Mouse (Mus musculus) liver, embryonic 14 days (tissue): ENCODE data around the gene Ndufb11. TPM values are rescaled to one million over a fixed set of nuclear protein-coding genes. Genes with fewer than 3 reads are reported as not detected.

Experiments used
- polyA plus RNA-seq: library from polyadenylated mRNA; depleted of rRNA; stranded (reverse); fragments of >200 nt; gene quantifications from 2 replicates; pipeline ENCODE4 v1.2.3, GENCODE M21; 2012; rRNA removed

Ndufb11 gene
- polyA plus RNA-seq = 91.7 and 98.5 TPM in 2 replicates

GRCm38 (mm10) chrX:20617176-20617902 lies at the start of gene Ndufb11, which contains the start of gene Rbm10:
TSS of gene Ndufb11 (minus strand) at chrX:20617619.
TSS of gene Rbm10 (plus strand) at chrX:20617503.

DNA sequence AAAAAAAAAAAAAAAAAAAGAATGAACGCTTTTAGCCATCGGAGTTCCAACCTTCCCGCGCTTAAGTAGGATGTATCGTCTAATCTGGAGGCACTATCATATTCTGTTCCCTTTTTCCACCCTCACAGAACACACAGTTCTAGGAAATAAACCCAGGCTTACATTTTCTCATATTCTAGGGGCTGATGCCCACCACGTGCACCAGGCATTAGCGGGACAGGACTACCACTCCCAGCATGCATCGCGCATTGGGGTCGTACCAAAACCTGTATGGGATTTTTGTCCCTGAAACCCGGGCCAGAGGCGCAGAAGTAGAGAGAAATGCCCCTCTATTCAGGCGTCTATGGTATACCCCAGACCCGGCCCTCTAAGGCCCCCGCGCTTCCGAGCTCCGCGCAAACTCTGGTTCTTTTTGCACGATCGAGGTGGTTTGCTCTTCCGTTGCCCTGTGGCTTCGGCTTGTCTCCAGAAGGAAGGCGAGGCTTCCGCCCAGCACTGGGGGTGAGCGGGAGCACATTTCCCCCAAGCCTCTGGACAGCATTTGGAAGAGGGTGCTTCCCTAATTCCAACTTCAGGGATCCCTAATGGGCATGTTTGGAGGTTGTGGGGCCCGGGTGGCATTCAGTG lies 40.7 kb upstream of the Ndufb11 start, which contains the start of gene Uba1:
Uba1 (plus strand) TSS at position 301 of the 627 bp plus-strand sequence.

Other genes starting within 250 kb of the Ndufb11 start
- 3.1 and 3.8 TPM in 2 replicates for gene Jade3, start 191.9 kb downstream of the Ndufb11 start, polyA plus RNA-seq
- gene Rgn, start 67.8 kb downstream of the Ndufb11 start, polyA plus RNA-seq = 85.5 and 100.0 TPM in 2 replicates
- gene Rbm10, start 116 bp downstream of the Ndufb11 start, polyA plus RNA-seq = 24.0 and 26.6 TPM in 2 replicates
- 75.9 and 89.4 TPM in 2 replicates for gene Uba1, start 40.7 kb upstream of the Ndufb11 start, polyA plus RNA-seq
- 41.7 and 47.0 TPM in 2 replicates for gene Cdk16, start 70.3 kb upstream of the Ndufb11 start, polyA plus RNA-seq
- gene Usp11, start 86.3 kb upstream of the Ndufb11 start, polyA plus RNA-seq = 6.5 and 6.6 TPM in 2 replicates
- gene Araf, start 180.2 kb upstream of the Ndufb11 start, polyA plus RNA-seq = 36.1 and 38.7 TPM in 2 replicates